Mouse (Mus musculus) frontal cortex, adult (tissue): ENCODE measurements around the gene Cenpe.
"Not testable (repeated sequence)": the region's sequence is repeated elsewhere in the genome, so short reads cannot be mapped to it uniquely, and the experiment has no call there.

ENCODE experiments used
- ATAC-seq: cut with Nextera tagmentation; 2 replicates; pipeline ENCODE4 v1.9.2; 2017; ENCODE audit warnings: mild to moderate bottlenecking, moderate library complexity, mixed read lengths; ENCODE audit not compliant: low TSS enrichment

The Cenpe gene

DNA sequence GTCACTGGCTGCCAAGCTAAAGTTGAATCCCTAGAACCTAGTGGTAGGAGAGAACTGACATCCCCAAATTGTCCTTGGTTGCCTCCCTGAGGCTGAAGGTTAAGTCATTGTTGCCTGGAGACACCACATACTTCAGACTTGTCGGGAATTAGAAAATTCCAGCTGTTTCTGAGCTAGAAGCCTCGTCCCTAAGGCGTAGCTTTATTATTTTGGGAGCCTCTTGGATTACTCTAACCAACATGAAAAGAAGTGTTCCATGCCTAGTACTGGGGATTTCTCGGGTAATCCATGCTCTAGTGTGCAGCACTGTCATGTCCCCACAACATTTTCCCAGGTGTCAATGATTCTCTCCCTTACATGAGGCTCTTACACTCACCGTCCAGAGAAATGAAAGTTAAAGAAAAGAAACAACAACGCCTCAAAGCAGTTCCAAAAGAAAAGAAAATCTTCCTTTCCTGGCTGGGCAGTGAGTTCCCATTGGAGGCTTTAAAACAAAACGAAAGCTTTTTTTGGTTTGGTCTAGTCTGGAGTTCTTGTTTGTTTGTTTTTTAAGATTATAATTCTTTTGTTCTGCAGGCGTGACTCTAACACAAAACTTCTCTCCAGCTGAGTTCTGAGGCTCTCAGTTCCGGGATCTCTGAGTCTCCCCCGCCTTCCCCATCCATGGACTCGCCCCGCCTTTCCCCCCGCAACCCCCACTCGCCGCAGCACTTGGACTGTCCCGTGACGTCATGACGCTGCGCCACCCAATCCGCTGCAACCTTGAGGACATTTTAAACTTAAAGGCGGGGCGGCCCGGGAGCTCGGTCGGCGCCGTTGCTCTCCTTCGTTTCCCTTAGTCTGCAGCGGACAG lies at the start of gene Cenpe:
Cenpe (plus strand) TSS at position 733 of the 853 bp plus-strand sequence.
- peak; percentile 96 for ATAC-seq

DNA sequence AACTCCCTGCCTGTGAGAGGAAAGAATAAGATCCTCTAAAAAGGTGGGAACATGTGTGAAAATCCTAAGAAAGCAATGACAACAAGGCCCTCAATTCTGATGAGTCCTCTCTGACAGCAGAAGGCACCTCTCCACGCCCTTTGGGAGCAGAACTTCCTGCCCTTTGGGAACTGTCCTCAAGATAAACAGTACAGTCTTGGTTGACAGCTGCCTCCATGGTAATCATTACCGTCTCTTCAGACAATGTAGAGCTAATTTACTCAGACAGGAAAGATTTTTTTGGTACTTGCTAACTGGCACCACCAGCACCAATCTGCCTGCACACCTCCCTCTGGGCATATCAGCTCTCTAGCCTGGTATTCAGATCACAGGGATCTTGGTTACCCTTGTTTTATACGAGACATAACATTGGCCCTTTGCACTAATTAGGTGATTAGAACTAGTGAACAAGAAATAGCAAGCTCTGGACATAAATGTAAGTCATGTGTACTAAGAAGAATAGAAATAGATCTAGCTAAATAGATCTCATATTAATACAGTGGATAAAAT lies 40.4 kb upstream of the Cenpe start:
- ATAC-seq = no peak

DNA sequence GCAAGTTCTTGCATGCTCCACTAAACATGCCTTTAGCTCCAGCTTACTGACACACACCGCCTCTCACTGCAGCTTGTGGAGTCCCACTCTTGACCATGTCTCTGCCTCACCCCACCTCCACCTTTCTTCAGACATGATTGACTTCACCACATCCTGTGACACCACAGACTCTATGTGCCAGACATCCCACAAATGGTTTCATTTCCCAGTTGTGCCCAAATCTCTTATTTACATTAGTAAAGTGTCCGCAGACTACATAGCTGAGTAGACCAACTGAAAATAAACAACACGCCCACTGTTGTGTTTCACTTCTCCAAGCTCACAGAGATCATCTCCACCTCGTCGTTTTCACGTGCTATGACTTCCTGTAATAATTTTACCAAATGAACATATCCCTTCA lies 20.5 kb upstream of the Cenpe start:
- no peak for ATAC-seq

DNA sequence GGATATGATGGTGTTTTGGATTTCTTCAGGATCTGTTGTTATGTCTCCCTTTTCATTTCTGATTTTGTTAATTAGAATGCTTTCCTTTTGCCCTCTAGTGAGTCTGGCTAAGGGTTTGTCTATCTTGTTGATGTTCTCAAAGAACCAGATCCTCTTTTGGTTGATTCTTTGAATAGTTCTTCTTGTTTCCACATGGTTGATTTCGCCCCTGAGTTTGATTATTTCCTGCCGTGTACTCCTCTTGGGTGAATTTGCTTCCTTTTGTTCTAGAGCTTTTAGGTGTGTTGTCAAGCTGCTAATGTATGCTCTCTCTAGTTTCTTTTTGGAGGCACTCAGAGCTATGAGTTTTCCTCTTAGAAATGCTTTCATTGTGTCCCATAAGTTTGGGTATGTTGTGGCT lies 14.3 kb upstream of the Cenpe start:
- ATAC-seq = not testable (repeated sequence)

DNA sequence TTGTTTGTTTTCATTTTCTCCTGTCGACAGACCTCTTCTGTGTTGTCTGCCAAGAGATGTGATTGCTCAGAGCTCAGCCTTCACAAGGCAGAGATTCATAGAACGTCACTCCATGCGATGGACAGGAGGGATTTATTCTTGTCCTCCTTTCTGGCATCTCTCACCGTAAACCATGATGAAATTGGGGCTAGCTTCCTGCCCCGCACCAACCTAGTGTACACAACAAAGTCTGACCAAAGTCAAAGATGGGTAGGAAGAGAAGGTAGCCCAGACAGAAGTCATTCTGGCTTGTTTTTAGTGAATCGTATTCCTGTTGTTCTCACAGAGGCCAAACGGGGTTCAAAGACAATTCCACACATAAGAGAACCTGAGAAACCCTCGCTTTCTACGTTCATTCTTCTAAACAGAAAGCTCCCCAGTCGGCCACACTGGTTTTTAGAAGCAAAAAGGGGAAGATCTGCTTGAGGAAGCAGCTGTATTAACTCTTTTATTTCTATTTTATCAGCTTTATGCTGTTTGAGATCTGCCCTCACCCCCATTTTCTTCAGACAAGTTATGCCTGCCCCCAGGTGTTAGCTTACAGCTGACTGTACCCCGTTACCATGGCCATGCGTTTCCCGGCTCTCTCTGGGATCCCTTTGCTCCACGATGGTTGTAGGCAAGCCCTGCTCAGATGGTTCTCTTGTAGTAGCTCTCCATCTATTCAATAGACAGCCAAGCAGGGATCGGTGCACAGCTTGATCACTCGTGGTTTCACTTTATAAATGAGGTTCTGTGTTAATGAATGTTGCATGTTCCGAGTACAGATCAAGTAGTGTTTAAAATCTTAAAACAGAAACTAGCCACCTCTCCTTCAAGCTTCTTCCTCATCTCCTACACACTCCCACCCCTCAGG lies 11.7 kb upstream of the Cenpe start:
- ATAC-seq = no peak

DNA sequence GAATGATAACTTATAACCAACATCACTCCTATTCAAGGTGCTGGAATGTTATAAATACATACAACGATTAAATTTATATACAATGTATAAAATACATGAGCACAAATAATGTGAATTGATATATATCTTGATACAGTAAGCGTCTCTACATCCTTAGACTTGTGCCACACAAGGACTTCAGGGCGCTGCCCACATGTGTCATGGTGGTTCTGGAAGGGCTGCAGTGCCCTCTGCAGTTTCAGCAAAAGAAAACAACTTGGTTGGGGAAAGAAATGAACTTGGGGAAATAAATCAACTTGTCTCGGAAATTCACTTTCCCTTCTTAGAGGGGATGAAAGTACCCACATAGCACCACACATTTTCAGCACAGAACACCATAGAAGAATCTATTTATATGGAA lies 5.7 kb upstream of the Cenpe start:
- ATAC-seq = peak; percentile 88

DNA sequence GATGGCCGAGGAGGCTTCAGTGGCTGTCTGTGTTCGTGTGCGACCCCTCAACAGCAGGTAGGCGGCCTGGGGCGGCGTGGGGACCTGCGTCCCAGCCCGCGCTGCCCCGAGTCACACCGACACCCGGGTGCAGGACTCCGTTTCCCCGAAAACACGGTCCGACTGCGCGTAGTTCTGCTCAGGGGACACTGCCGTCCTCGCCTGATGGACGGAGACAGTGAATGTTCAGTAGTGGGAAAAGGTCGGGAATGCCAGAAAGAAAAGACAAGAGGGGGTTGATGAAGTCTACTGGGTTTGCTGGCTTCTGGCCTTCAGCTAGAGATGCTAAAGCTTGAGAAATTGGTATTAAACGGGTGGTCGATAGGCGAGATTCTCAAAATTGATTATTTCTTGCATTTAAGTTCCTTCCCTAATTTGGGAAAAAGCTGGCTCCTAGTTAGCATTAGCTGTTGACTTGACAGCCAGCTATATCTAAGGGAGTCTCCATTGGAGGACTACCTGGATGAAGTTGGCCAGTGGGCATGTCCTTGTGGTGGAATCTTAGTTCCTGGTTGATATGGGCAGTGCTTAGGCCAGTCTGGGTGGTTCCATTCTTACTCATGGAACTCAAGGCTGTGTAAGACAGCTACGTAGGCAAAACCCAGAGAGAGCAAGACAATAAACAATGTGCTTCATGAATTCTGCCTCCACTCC lies 467 bp downstream of the Cenpe start:
- ATAC-seq = peak; percentile 51

DNA sequence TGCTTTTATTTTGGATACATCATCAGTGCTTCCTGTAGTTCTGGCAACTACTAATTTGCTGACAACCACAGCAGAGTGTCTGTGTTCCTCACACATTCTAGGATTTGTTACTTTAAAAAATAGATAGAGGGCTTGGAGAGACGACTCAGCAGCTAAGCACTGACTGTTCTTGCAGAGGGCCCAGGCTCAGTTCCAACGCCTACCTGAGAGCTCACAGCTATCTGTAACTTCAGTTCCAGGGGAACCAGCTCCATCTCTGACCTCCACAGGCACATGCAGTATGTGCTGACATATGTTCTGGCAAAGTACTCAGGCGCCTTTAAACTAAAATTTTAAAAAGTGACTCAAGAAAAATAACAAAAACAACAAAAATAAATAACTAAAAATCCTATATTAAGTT lies 19.7 kb downstream of the Cenpe start:
- peak; percentile 31; the same call in 1 of the 2 replicates for ATAC-seq

DNA sequence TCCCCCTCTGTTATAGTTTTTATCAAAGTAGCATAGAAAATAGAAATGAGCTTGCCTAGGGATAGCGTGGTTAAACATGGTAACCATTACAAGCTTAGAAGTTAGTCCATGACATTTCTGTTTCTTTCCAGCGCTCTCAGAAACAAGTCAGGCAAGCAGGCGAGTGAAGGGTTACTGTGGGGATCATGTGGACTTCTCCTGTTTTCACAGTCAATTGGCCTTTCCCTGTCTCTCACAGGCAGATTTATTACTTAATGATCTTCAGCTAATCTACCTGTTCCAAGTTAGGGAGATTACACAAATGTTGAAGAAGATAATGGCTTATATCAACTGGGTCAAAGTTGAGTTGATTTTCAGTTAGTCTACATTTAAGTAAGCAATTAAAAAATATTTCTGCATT lies 20.1 kb downstream of the Cenpe start:
- no peak for ATAC-seq

DNA sequence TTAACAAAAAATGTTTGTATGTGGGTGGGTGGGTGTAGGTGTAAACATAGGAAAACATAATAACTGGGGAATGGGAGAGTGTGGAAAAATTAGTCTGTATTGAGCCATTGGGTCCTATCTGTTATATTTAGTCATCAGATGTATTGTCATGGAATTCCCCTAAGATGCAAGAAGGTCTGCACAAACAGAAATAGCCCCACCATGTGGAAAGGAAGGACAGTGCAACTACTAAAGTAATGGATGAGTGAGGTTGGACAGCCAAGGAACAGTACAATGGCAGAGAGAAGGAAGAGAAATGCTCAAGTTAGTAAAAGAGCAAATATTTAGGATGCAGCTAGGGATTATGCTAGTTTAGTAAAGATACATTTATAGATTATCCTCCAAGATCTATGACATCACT lies 33.4 kb downstream of the Cenpe start:
- ATAC-seq = peak; percentile 82

DNA sequence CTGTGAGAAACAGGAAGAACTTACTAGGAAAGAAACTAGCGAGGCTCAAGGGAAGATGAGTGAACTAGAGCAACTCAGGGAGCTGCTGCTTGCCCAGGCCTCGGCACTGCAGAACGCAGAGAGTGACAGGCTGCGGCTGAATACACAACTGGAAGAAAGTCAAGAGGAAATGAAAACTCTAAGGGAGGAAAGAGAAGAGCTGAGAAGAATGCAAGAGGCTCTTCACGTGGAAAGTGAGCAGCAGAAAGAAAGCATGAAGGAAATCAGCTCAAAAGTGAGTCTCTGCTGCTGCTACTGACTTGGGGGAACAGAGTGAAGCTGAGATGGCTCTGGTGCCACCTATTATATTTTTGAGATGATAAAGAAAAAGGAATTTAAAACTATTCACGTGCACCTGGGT lies 34.5 kb downstream of the Cenpe start:
- ATAC-seq = no peak

DNA sequence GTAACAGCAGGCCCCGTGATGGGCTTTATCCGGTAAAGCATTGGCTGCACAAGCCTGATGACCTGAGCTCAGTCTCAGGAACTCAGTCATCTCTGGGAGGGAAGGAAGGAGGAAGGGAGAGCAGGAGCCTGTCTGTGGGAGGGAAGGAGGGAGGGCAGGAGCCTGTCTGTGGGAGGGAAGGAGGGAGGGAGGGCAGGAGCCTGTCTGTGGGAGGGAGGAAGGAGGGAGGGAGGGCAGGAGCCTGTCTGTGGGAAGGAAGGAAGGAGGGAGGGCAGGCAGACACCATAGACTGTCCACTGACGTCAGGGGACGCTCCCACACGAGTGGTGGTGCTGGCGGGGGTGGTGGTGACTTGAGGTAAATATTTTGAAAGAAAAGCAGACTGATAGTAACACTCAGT lies 36.8 kb downstream of the Cenpe start:
- no peak for ATAC-seq

DNA sequence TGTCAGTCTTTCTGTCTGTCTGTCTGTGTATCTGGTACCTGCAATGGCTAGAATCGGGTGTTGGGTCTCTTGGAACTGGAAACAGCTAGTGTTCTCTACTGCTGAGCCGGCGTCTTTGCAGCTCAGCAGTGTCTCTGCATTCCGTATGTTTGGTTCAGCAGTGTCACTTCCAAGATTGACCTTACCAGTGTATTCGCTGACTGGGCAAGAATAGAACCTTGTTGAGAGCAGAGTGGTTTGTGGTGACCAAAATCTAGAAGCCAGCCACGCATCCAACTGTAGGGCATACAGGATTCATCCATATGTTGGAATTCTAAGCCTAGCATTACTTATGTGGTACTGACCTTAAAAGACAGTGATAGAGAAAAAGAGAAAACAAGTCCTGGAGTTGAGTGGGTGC lies 39.5 kb downstream of the Cenpe start:
- no peak for ATAC-seq

DNA sequence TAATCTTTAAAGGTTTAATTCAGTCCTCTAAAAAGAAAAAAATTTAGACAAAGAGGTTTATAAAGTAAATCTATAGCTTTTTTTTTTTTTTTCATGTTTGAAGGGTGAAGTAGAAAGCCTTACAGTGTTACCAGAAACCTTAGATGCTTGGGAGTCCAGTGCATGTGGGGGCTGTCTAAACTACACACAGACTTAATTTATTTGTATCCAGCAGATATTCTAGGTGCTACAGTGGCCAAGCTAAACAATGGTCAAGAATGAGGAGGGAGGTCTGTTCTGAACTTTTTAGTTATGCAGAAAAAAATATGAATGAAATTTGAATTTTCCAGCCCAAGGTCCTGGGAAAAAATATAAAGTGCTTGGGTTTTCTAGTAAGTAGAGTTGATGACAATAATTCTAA lies 42.4 kb downstream of the Cenpe start:
- ATAC-seq = no peak

DNA sequence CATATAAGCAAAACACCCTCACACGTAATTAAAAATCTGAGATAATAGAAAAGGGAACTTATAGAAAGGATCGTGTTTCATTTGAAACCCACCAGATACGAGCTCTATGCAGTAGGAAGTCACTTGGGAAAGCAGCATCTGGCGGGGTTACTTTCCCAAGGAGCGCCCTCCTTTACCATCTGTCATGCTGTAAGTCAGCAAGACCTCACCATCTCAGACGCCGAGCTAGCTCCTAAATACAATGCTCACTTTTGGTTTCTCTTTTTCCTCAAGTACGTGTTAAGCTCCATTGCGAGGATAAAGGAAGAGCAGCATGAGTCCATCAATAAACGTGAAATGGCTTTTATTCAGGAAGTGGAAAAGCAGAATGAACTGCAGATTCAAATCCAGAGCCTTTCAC lies 46.6 kb downstream of the Cenpe start:
- ATAC-seq = peak; percentile 92

DNA sequence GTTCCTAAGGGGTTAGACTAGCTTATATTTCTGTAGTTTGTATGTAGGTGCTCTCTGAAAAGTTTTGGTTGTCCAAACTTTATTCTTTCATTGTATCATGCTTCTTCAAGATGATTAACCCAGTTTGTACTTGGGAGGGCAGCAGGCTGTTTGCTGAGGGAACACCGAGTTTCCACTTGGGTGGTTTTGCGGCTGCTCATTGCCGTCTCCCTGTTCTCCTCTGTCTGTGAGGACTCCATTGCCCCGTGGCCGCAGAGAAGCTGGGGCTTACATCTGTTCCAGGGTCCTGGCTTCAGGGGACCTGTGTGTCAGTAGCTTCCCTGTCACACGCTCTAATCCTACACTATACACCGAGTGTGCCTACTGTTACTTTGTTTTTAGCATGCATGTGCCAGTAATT lies 47.9 kb downstream of the Cenpe start:
- no peak for ATAC-seq

DNA sequence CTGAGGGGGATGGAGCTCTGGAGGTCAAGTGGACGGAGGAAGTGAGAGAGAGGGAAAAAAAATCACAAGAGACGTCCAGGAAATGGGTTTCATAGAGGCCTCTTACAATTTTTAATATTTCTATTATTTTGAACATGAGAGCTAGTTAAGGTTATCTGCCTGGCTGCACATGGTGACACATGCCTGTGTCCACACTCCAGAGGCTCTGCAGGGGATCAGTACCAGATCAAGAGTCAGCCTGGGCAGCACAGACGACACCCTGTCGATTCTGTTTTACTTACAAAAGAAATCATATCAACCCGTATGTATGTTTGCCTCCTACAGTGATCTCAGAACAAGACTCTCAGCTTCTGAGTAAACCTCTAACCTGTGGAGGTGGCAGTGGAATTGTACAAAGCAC lies 56.3 kb downstream of the Cenpe start:
- no peak for ATAC-seq

DNA sequence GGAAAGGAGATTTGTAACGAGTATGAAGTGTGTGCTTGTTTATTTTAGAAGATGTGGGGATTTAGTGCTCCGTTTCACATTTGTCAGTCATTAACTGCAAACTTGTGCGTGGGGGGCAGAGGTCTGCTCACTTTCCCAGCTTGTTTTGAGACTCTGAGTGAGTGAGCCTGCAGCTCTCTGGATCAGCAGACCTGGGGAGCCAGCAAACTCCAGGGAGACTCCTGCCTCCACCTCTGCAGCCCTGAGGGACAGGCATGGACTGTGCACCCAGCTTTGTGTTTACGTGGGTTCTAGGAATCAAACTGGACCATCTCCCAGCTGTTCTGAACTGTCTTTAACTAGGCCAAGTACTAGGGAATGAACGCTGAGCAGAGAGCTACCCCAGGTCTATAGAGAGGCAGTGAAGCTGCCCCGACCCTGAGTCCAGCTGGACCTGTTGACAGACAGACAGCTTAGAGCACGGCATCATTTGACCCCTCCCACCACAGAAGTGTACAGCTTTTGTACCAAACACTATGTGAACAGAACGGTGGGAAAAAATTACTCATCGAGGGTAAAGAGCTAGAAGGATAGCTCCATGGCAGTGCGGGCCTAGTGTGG lies 57.2 kb downstream of the Cenpe start:
- no peak for ATAC-seq

DNA sequence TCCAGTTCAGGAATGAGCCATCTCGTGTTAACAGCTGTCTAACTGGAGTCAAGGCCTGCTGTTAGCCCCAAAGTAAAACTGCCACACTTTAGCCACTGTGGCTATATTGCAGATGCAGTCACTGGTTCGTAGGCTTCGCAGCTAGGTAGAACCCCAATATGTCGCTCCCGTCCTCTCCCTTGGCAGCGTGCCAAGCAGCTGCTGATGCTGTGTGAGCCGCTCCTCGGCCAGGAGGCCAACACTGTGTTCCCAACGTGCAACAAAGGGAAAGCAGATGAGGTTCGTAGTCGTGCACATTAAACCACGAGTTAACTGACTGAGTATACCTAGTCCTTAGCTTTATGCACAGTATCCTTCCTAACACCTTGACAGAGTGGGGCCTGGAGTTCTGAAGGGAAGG lies 60.3 kb downstream of the Cenpe start:
- ATAC-seq = no peak

DNA sequence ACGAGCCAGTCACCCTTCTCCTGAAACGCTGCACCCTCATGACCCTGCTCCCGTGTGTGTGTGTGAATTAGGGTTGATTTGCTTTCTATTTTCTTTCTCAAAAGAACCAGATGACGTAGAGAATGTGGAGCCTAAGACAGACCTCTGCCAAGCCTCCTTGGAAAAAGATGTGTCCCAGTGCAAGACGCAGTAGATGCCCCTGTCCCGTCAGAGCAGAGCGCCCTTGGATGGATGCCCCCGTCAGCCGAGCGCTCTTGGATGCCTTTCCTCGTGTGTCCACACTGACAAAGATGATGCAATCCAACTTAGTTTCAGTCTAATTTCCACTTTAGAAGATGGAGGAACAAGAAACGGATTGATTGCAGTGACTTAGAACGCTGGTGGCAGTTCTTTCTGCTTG lies 60.7 kb downstream of the Cenpe start:
- ATAC-seq = no peak

DNA sequence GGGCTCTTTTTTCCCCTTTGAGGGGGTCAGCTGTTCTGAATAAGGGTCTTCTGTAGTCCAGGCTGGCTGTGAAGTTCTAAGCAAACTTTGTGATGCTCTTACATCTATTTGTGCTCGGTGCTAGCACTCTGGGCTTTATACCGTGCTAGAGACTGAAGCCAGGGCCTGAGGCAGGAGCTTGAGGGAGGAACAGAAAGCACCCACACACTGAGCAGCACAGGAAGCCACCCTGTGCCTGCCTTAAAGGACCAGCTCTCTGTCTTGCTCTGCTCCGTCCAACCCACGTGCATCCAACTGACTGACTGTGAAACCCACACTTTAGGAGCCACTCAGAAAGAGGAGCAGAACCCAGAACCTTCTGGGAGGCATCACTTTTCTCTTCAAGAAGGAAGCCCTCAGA lies 67.8 kb downstream of the Cenpe start:
- no peak for ATAC-seq
